Mouse (Mus musculus) lung, postnatal 14 days (tissue): Measurements from ENCODE around the gene Ckap5.

Source experiments
- DNase-seq: peaks from one replicate; pipeline ENCODE4 v3.0.0; 2021

Ckap5 gene

DNA sequence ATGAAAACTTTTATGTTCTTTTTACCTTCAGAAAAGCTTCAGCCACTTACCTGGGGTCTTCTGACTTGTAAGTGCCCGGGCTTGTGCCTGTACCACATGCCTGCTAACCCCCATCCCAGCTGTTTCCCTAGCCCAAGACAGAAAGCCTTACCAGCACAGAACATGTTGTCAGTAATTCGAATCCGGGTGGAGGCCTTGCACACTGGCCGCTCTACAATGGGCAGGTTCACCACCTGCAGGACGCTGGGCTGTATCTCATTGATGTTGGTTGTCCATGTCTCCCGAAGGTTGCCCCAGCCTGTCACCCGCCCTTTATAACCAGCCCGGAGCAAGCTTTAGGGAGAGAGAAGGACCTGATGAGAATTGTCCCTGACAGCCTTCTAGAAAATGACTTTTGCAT, 101.6 kb downstream of the Ckap5 start:
- DNase-seq: no peak

DNA sequence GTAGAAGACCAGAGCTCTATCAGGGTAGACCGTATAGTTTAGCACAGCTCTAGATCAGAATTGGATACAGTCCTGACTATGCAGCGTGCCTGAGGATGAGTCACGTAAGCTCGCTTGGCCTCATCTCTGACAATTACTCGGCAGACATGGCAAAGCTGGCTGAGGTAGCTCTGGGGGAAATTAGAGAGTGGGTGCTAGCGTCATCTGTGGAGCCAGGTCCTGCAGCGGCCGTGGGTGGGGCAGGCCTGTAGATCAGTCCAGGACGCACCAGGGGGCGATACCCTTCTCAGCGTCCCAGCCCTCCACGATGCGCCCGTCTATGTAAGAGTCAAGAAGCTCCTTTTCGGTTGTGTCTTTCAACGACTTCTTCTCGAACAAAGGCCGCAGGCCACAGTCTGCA, 103.1 kb downstream of the Ckap5 start:
- no peak for DNase-seq

DNA sequence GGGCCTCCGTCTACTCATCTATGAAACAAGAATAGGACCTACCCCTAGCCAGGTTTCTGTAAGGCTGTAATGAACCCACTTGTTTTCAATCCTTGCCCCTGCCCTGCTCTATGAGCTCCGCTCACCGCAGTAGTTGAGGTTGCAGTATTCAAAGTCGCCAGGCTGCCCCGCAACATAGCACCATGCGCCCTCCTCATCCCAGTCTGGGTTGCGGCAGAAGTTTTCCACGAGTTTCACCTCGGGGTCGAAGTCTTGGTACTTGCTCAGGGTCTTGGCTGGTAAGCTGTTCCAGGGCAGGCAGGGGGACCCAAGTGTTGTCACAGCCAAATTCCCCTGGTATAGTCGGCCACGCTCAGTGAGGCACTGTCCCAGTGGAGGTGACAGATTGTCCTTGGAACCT, 103.8 kb downstream of the Ckap5 start:
- DNase-seq: no peak

DNA sequence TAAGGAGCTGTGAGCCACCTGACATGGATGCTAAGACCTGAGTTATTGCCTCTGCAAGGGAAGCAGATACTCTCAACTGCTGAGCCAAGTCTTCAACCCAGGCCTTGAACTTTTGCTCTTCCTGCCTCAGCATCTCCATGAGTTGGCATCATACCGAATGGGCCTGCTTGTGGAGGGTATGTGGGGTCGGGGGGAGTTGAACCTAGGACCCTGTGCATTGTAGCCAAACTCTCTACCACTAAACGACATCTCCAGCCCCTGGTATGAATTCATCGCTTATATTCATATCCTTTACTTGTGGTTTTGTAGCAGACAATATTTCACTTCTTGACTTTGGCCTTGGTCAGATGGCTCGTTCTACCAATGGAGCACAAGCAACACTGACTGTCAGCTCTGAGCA, 105.3 kb downstream of the Ckap5 start:
- no peak for DNase-seq

GRCm38 (mm10) chr2:91632316-91632715, 105.8 kb downstream of the Ckap5 start:
- no peak for DNase-seq

- no peak for DNase-seq
Observed at GRCm38 (mm10) chr2:91633334-91633977, 106.9 kb downstream of the Ckap5 start.

DNA sequence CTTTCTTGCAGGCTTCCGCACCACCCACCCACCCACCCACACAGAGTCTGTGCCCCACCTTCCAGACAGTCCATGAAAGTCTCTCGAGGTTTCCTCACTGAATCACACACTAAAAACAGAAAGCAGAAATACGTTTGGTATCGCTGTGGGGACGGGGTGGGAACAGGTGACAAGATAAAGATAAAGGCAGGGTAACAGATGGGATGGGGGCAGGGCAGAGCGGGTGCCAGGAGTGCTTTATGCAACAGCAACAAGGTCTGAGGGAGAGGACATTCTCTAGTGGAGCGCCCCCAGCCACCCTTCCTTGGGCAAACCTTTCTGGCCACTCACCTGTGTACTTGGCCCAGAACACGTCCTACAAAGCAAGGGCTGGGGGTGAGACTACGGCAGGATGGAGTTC, 108.3 kb downstream of the Ckap5 start:
- DNase-seq: no peak

DNA sequence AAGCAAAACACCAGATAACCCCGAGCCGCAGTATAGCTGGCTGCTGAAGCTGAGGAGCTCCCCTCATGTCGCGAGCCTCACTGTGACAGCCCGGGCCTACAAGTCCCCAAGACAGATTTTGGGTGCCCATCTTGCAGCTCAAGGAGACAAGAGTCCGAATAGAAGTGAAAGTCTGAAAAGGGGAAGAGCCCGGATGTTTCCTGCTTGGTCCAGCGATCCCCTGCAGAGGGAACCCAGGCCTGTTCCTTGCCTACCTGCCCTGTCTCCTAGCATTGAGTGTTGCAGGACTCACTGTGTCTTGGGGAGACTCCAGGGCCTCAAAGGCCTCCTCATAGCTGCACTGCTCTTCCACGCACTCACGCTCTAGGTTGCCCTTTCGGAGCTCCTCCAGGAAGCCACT, 108.9 kb downstream of the Ckap5 start:
- no peak for DNase-seq

DNA sequence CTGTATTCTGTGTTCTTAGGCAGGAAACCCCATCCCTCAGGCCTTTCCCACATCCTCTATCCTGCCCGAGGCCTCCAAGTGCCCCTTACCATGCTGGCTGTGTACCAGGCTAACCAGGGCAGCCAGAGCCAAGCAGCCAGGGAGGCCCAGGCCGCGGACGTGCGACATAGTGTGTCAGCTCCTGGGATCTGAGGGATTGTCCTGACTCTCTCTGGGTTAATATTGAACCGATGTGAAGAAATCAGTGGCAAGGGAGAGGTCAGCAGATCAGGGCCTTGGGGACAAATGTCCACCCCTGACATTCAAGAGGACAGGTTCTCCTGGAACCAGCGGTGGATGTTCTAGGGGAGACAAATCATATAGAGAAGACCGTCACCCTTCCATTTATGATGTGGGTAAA, 109.7 kb downstream of the Ckap5 start, which contains the start of gene F2:
F2 (minus strand) TSS at position 186 of the 400 bp plus-strand sequence.
- DNase-seq: no peak

DNA sequence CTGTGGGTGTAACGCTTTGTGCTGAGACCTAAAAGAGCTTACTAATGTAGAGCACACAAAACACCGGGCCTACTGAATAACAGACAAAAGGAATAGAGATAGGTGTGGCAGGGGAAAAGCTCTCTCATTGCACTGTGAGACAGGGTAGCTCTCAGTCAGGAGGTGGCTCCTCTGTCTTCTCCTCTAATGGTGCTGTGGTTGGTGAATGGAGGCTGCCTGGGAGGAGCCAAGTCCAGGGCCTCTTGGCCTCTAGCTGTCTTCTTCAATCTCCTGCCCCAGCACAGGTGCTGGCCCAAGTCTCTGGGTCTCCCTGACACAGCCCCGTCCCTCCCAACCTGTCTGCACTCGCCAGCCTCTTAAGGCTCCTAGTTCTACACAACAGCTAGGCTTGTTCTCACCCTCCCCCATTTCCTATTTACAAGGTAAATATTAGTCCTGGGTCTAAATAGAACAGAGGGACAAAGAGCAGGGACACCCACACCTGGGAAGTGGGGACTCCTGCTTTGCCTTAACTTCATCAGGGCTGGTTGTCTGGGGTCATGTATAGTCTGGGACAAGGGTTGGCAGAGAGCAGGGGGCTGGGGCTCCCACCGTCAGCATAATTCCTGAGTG, 110.3 kb downstream of the Ckap5 start:
- DNase-seq: no peak

DNA sequence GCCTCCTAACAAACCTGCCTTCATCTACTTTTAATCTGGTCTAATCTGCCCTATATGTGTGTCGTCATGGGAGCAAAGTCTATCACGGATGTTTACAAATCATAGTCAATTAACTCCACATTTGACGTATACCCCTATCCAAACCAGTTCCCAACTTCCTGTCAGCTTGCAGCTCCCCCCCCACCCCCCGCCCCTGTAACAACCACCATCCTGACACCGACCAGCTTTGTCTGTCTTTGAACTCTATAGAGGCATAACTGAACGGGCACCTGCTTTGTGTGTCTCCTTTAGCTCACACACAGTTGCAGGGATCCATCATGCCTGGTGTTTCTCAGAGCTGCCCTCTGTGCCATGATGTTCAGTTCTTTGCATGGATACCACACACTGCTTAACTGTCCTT, 112.4 kb downstream of the Ckap5 start:
- no peak for DNase-seq

DNA sequence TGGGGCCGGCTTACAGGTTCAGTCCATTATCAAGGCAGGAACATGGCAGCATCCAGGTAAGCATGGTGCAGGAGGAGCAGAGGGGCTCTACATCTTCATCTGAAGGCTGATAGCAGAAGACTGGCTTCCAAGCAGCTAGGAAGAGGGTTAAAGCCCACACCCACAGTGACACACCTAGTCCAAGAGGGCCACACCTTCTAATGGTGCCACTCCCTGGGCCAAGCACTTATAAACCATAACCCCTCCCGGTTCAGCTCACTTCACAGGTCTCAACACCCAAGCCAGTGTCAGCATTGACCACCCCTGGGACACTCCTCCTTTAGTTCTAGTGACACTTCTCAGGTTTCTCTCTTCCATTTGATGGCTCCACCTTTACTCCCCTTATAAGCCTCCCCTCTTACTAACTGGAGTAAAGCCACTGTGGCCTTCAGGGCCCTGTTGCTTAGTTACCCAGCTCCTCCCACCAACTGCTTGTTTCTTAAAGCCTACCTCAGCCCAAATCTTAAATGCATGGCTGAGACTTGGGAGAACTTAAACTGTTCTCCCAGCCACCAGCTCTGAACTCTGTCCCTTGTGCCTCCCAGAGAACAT, 116.4 kb downstream of the Ckap5 start:
- no peak for DNase-seq

DNA sequence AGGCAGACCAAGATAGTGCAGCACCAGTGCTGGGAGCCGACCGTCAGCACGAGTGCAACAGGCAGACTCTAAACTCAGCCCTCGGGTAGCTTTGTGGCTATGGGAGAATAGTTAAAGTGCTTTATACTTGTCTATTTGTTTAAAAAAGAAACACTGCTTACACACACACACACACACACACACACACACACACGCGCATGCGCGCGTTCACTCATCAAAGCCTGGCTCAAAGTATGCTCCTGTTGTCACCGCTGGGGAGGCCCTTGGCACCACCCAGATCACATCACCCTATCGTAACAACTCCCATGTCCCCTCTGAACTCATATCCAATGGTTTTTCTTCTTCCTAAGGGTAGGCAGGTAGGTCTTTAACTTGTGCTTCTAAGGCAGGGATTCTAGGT, 117.5 kb downstream of the Ckap5 start:
- DNase-seq: no peak

DNA sequence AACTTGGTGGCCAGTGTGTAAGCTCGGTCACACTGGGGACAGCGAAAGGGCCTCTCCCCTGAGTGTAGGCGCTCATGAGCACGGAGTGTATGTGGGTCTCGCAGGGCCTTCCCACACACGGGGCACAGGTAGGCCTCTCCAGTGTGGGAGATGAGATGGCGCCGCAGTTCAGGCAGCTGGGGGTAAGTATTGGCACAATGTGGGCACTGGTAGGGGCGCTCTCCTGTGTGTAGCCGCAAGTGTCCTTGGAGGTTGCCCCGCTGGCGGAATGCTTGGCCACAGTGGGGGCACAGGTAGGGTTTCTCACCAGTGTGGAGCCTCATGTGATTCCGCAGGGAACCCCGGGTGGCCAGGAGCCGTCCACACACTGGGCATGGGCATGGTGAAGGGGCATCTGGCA, 118.8 kb downstream of the Ckap5 start:
- no peak for DNase-seq

DNA sequence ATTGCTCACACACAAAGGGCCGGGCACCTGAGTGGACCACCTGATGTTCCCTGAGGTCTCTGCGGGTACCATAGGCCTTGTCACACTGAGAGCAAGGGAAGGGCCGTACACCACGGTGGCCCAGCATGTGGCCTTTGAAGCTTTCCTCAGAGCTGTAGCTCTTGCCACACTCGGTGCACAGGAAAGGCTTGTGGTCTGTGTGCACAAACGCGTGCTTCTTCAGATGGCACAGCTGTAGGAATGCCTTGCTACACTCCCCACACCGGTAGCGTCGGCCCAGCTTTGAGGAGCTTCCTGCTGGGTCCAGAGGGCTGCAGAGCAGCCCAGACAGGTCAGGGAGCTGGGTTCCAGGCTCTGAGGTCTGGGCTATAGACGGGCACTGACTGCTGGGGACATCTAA, 119.2 kb downstream of the Ckap5 start:
- no peak for DNase-seq

DNA sequence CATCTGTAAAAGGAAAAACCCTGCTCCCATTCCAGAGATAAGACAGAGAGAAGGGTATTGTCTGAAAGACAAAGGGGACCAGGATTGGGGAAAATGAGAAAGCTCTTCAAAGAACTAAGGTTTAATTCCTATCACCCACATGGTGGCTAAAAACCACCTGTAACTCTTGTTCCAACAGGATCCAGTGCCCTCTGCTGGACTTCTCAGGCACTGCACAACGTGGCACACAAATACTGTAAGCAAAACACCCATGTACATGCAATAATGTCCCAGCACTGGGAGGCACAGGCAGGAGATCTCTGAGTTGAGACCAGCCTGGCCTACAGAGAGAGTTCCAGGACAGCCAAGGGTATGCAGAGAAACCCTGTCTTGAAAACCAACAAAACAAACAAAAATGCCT, 120.2 kb downstream of the Ckap5 start:
- DNase-seq: peak; percentile 65

DNA sequence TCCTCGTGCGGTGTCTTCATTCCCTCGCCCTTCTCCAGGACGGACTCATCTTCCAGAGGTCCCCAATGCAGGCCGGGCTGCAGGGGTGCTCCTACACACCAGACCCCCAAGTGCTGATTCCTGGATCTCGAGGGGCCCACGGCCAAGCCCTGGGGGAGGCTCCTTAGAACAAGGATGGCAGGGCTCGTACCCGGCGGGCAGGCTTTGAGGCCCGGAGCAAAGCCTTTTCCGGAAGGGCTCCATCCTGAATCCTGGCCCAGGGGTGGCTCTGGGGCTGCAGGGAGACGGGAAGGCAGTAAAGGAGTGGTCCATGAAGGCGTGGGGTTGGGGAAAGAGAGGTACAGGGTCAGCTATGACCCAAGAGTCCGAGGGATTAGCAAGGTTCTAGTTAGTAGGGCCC, 122.6 kb downstream of the Ckap5 start:
- DNase-seq: no peak

DNA sequence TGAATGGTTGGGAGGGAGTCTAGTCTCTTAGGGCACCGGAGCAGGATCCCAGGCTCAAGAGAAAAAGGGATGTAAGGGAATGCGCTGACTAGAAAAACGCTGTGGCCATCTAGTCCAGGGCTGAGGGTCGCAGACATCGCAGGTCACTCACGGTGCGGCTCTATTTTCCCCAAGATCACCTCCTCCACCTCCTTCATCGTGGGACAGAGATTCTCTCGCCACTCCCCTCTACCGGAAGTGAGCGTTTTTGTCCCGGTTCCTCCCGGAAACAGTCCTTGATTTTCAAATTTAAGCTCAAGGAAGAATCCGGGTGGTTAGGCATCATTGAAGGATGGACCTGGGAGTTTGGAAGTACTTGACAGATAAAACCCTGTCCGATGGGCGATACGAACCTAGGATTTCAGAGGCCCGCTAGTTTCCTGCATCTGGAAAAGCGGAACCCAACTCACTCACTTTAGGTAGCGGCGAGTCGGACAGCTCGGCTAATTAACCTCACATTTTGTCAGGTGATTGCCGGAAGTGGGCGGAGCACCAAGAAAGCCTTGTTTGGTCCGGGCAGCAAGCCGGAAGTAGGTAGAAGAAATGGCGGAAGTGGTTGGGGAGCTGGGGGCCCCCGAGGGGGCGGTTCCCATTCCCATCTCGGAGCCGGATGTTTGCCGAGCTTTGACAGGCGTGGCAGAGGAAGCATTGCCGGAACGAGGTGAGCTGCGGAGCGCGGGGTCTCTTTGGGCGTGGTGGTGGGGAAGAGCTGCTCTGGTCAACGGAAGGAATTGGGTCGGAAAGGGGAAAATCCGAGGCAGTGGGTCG, 123.2 kb downstream of the Ckap5 start, which contains the start of the genes Zfp408 and Arhgap1:
Zfp408 (minus strand) TSS at position 239 of the 807 bp plus-strand sequence.
Arhgap1 (plus strand) TSS at position 308 of the 807 bp plus-strand sequence.
- peak; percentile 98 for DNase-seq

DNA sequence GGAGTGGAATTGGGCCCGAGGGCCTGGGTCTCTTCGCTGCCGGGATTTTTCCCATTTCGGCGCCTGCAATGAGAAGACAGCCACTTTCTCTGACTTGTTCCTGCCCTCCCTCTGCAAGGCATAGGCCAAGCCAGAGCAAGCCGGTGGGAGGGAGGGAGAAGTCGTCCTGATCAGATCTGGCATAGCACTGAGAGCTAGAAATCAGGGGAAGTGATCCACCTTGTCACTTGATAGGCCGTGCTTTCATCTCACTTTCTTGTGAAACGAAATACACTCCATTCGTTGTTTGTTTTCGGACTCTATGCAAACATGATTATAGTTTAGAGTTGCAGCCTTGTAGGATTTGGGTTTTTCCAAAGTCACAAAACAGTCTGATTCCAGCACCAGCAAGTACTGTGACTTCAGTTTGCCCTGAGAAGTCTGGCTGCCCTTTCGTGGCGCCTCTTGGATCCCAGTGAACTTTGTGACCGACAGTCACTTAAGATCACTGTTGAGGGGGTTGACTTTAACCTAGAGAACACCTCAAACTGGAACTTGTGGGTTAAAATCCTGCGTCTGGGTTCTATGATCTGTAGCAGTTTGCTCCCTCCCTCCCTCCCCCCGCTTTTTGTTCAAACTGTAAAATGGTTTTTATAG, 123.9 kb downstream of the Ckap5 start:
- no peak for DNase-seq

- no peak for DNase-seq
Observed at GRCm38 (mm10) chr2:91651458-91652258, 125.1 kb downstream of the Ckap5 start.

- no peak for DNase-seq
Observed at GRCm38 (mm10) chr2:91652863-91653262, 126.3 kb downstream of the Ckap5 start.

GRCm38 (mm10) chr2:91655388-91655787, 128.8 kb downstream of the Ckap5 start:
- no peak for DNase-seq
